Mouse (Mus musculus) right cerebral cortex, postnatal 36 days (tissue): ENCODE measurements around the gene Pum1.
"Not testable (repeated sequence)": the region's sequence is repeated elsewhere in the genome, so short reads cannot be mapped to it uniquely, and the experiment has no call there.

ENCODE experiments used
- DNase-seq, 2 experiments: peaks; one replicate each; pipeline ENCODE4 v3.0.0; 2022; ENCODE audit warnings: low spot score in 2 of 2, mixed read lengths in 1 of 2

The Pum1 gene

GRCm38 (mm10) chr4:130668541-130668940 lies 5.4 kb downstream of the Pum1 start:
- no peak for DNase-seq

- no peak for DNase-seq
These were observed 5.9 kb downstream of the Pum1 start for GRCm38 (mm10) chr4:130668991-130669390.

- DNase-seq, result not testable (repeated sequence)
These were observed 6.9 kb downstream of the Pum1 start for GRCm38 (mm10) chr4:130670023-130670422.

- DNase-seq, result no peak
These were observed 8.1 kb downstream of the Pum1 start for GRCm38 (mm10) chr4:130671079-130671845.

DNA sequence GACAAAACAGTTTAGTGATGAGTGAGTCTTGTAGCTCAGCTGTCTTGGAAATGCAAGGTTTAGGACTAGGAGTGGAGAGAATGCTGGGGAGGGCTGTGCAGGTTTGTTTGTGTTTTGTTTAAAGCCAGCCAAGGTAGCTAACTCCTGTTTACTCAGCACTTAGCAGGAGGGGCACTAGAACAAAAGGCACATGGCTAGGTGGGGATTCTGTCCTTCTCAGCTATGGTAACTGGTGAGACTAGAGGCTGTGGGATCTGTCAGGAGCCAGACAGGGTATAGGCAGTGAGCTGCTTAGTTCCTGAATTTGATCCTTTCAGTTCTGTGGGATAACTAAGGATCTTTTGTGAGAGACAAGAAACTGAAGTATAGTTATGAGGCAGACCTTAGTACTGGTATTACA lies 9.0 kb downstream of the Pum1 start:
- DNase-seq, result no peak

- DNase-seq, result no peak
These were observed 13.6 kb downstream of the Pum1 start for GRCm38 (mm10) chr4:130676746-130677145.

GRCm38 (mm10) chr4:130678149-130678548 lies 15.0 kb downstream of the Pum1 start:
- no peak for DNase-seq

DNA sequence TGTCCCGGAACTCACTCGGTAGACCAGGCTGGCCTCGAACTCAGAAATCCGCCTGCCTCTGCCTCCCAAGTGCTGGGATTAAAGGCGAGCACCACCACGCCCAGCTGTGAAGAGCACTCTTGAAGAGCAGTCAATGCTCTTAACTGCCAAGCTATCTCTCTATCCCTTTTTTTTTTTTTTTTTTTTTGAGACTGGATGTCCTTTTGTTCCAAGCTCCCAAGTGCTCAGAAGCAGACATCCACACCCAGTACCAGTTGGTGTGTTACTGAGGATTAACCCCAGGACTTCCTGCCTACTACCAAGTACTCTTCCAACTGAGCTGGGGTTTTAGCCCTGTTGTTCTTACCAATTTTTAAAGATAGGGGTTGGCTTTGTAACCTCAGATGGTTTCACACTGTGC lies 17.6 kb downstream of the Pum1 start:
- no peak for DNase-seq

DNA sequence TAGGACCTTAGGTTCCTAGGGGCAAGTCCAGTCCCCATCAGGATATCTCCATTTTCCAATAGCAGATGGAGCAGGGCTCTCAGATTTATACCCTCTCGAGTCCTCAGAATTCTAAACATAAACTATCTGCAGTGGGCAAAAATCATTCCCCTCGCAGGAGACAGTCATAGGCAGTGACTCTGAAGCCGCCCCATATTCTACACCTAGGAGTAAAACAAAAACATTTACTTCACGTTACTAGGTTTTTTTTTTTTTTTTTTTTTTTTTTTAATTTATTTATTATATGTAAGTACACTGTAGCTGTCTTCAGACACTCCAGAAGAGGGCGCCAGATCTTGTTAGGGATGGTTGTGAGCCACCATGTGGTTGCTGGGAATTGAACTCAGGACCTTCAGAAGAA lies 19.9 kb downstream of the Pum1 start:
- DNase-seq, result not testable (repeated sequence)

- no peak for DNase-seq
These were observed 30.8 kb downstream of the Pum1 start for GRCm38 (mm10) chr4:130693936-130694335.

DNA sequence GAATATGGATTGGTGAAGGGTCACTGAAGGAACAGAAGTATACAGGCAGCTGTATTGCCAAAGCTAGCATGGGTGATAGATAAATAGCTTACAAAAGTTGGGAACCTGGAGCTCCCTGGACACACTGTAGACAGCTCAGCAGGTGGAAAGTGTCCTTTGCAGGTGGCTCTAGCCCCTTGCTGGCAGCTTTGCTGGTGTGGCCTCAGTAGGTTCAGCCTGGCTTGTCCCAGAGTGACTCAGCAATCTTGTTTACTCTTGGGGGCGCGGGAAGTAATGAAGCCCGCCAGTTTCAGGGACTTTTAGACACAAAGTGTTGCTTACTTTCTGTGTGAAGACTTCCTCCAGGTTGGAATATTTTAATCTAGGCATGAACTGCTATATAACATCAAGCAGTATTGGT lies 31.9 kb downstream of the Pum1 start:
- DNase-seq, result no peak

DNA sequence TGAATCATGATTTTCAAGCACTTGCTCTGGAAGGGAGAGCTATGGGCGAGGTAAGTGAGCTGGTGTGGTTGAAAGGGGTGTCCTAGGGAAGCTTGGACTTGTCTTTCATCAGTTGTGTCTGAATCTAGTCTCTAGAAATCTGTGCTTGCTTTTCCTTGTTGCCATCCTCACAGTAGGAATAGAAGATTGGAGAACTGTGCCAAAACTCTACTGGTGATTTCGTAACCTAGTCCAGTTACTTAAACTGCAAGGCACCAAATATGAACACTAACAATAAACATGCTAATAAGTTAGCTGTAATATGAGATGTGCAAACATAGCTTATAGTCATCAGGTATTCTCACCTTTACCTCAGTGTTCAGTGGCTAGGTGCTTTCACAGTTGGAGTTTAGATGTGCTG lies 37.9 kb downstream of the Pum1 start:
- no peak for DNase-seq

- no peak for DNase-seq
These were observed 39.9 kb downstream of the Pum1 start for GRCm38 (mm10) chr4:130702835-130703535.

DNA sequence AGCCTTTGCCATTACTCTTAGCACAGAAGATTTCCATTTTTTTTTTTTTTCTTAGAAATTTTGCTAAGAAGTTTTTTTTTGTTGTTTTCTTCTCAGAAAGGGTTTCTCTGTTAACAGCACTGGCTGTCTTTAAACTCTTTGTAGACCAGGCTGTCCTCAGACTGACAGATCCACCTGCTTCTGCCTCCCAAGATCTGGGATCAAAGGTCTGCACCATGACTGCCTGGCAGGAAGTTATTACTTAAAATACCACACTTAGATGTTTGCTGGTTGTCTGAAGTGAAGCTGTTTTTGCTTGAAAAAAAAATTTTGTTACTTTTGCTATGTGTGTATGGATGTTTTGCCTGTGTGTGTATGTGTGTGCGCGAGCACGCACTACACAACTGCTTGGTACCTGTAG lies 40.5 kb downstream of the Pum1 start:
- no peak for DNase-seq

- no peak for DNase-seq
These were observed 41.5 kb downstream of the Pum1 start for GRCm38 (mm10) chr4:130704615-130705014.

GRCm38 (mm10) chr4:130706215-130707000 lies 43.3 kb downstream of the Pum1 start:
- no peak for DNase-seq

DNA sequence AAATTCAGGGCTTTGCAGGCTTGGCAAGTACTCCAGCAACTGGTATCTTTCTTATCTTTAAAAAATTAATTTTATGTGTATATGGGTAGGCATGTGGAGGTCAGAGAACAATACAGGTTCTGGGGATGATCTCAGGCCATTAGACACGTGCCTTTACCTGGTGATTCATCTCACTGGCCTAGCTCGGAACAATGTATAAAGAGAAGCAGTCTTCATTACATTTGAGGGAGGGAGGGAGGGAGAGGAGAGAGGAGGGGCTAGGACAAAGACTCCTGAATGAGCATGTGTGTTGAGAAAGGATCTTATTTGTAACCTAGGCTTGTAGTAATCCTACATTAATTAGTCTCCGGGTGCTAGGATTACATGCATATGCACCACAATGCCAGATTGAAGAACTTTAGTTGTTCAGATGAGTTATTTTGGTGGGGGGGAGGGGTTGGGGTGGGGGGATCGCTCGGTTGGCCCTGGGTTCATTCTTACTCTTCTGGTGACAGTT lies 48.3 kb downstream of the Pum1 start:
- DNase-seq, result no peak

DNA sequence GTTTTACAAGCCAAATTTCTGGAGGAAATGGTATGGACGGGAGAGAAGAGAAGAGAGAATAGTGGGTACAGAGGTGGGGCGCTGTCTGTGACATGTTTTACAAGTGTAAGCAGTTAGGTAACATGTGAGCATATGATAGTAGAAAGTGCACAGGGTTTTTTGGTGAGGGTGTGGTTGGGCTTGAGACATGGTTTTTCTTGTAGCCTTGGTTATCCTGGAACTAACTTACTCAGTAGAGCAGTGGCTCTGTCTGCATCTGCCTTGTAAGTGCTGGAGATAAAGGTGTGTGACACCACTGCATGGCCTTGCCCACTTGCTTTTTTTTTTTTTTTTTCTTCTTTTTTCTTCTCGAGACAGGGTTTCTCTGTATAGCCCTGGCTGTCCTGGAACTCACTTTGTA lies 49.2 kb downstream of the Pum1 start:
- no peak for DNase-seq

DNA sequence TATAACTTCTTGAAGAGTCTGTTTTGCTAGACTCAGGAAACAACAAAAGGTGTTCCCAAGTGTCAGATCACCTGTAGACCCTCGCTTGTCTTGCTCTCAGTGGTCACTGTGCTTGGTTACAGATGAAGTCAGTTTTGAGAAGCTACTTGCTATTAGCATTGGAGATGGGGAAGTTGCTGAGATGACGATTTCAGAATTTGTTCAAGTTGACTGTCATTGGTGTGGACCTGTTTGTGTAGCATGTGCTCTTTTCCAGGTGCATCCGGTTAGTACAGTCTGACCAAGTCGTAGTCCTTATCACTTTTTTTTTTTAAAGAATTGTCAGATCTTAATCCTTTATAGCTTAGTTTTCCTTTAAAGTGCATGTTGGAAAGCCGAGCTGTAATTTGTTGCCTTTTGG lies 50.3 kb downstream of the Pum1 start:
- no peak for DNase-seq

GRCm38 (mm10) chr4:130715126-130715525 lies 52.0 kb downstream of the Pum1 start:
- no peak for DNase-seq

DNA sequence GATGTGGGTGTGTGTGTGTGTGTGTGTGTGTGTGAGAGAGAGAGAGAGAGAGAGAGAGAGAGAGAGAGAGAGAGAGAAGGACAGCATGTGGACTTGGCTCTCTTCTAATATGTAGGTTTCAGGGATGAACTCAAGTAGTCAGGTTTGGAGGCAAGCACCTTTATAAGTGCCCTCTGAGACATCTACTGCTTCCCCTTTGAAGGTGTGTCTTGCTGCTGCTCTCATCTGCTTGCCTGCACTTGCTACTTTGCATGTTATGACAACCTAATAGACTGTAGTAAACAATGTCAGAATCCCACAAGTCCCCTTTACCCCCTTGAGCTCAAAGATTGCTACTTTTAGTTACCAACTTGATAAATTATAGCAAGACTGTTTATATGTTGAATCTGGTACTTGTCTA lies 52.5 kb downstream of the Pum1 start:
- DNase-seq, result no peak

DNA sequence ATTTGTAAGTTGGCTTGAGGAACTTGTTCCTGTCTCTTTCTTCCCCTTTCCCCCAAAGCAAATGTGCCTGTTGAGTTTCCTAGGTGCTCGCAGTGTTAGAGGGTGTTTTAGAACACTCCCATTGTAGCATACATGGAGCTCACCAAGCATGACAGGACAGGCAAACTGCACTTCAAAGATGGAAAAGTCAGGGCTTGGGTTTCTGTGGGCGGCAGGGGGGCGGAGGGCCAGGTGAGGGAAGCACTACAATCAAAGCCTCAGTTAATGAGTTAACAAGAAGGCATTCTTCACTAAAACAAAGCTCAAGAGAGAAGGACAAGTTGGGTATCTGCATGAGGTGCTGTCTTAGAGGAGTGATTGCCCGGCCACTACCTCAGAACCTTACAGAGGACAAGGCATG lies 56.2 kb downstream of the Pum1 start:
- DNase-seq, result no peak
